Mouse (Mus musculus) heart, postnatal 0 days (tissue): ENCODE measurements around the gene Ank.

Experiments
- CTCF ChIP-seq: IDR thresholded peaks from 2 replicates; pipeline ENCODE4 v1.5.1; 2016; ENCODE audit warnings: antibody characterized with exemption, control low read depth, low read depth
- EP300 ChIP-seq: IDR thresholded peaks from 2 replicates; pipeline ENCODE4 v1.6.1; 2016; ENCODE audit warnings: antibody characterized with exemption, low read depth

GRCm38 (mm10) chr15:27496596-27497299 lies 30.3 kb downstream of the Ank start:
- no peak for TF ChIP-seq CTCF
- no peak for TF ChIP-seq EP300
